Mouse (Mus musculus): Measurements from ENCODE around the gene Zic1. TPM values are rescaled to one million over a fixed set of nuclear protein-coding genes. Genes with fewer than 3 reads are reported as not detected.

The Zic1 gene
- polyA plus RNA-seq (2014; fragmentation: Nextera tagmentation; extraction: Ambion mirVana): 21.4 and 25.1 TPM in 2 replicates

GRCm38 (mm10) chr9:91365664-91366063, at the start of gene Zic1:
Zic1 (minus strand) TSS chr9:91365810.
- H3K27me3 ChIP-seq (ENCODE audit: control insufficient read depth, insufficient read depth, low read length): peaks cover 50% of the 10 kb centered on the region
- peak; percentile 91 for ATAC-seq (ENCODE audit: low FRiP score)
- H3K9me3 ChIP-seq (ENCODE audit: control insufficient read depth, low read length): no peaks in the 10 kb centered on the region
- WGBS: under 1% methylated on average over 31 of the region's 33 CpGs
- H3K4me2 ChIP-seq (replicated peaks): peak within 1 kb of the TSS; percentile 52
- peak within 1 kb of the TSS; percentile 51 for H3K4me3 ChIP-seq (replicated peaks; ENCODE audit: low read length)
- DNase-seq (ENCODE audit: low spot score): peak; percentile 78
- peak within 1 kb of the TSS; percentile 97 for H3K9ac ChIP-seq
- H3K27ac ChIP-seq: peak within 1 kb of the TSS; percentile 96
- H3K4me1 ChIP-seq (replicated peaks; ENCODE audit: control insufficient read depth, insufficient read depth, low read length): no peaks in the 10 kb centered on the region
- peaks cover 8% of the 10 kb centered on the region; the same call in 1 of the 2 replicates for H3K36me3 ChIP-seq (replicated peaks; ENCODE audit: control insufficient read depth, insufficient read depth)

DNA sequence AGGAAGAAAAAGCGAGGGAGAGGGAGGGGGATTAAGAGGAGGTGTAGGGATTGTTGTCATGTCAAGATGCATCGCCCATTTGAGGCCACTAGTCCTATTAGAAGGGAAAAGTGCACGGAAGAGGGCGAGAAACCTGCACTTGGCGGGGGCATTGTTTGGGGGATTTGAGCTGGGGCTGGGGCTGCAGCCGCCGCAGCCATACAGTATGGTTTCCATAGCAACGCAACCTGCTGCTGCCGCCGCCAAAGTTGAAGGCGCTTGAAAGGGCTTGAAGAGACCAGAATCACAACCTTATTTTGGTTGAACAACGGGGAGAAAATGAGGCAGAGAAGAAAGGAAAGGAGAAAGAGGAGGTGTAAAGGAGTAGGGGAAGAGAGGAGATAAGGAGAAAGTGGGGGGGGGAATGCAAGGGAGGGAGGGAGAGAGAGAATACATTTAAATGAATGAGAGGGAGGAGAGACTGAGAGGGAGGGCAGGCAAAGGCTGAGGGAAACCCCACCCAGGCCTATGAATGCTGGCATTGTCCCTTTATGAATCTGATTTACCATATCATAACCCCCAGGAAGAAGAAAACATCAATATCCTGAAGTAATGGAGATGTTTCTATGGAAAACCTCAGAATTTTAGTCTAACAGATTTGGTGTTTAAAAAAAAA, 48.5 kb upstream of the Zic1 start:
- Histone ChIP-seq H3K4me3 (replicated peaks; ENCODE audit: low read length) (no peak overlapping the region; the same call in 1 of the 2 replicates), H3K9me3 (ENCODE audit: control insufficient read depth, low read length) (no peaks in the 10 kb centered on the region), H3K4me2 (replicated peaks) (peak overlapping the region; percentile 42), H3K27me3 (ENCODE audit: control insufficient read depth, insufficient read depth, low read length) (peaks cover 92% of the 10 kb centered on the region), H3K36me3 (replicated peaks; ENCODE audit: control insufficient read depth, insufficient read depth) (no peaks in the 10 kb centered on the region), H3K4me1 (replicated peaks; ENCODE audit: control insufficient read depth, insufficient read depth, low read length) (peaks cover 7% of the 10 kb centered on the region; the same call in 1 of the 2 replicates), H3K9ac (0 out of 2 replicates have a peak overlapping the region, but pooled peaks have one; percentile 18), H3K27ac (peak overlapping the region; percentile 2)
- DNase-seq (ENCODE audit: low spot score) (peak; percentile 79), ATAC-seq (ENCODE audit: low FRiP score) (peak; percentile 78)
- under 1% methylated on average over 12 of the region's 12 CpGs for WGBS

- no peak overlapping the region for H3K9ac ChIP-seq
- peaks cover 7% of the 10 kb centered on the region; the same call in 1 of the 2 replicates for H3K4me1 ChIP-seq (replicated peaks; ENCODE audit: control insufficient read depth, insufficient read depth, low read length)
- peaks cover 85% of the 10 kb centered on the region for H3K27me3 ChIP-seq (ENCODE audit: control insufficient read depth, insufficient read depth, low read length)
- H3K4me2 ChIP-seq (replicated peaks): peak overlapping the region; percentile 29
- H3K4me3 ChIP-seq (replicated peaks; ENCODE audit: low read length): no peak overlapping the region
- DNase-seq (ENCODE audit: low spot score): no peak
- 0% methylated on average over 3 of the region's 3 CpGs for WGBS
- no peaks in the 10 kb centered on the region for H3K36me3 ChIP-seq (replicated peaks; ENCODE audit: control insufficient read depth, insufficient read depth)
- no peak for ATAC-seq (ENCODE audit: low FRiP score)
- H3K9me3 ChIP-seq (ENCODE audit: control insufficient read depth, low read length): no peaks in the 10 kb centered on the region
- H3K27ac ChIP-seq: 0 out of 2 replicates have a peak overlapping the region, but pooled peaks have one; percentile 4
These were observed 44.2 kb upstream of the Zic1 start for GRCm38 (mm10) chr9:91409771-91410170.

DNA sequence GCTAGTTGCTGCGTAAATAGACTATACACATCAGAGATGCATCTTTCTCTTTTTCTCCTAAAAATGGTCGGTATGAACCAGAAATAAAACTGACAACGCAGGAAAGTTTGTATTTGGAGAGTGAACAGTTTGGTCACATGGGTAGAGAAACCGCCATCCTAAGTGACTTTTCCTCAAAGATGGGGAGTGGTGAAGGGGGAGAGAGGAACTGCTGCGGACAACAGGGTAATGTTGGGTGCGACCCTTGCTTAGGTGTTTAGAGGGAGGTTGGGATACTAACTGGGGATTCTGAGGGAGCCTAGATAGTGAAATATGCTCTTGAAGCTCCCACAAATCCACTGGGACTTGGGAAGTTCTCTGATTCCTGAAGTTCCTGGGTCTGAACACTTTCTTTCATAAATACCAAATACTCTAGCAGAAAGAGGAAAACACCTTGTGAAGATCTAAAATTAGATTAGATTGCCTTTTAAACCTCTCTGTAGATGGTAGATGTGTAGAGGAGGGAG, 40.7 kb upstream of the Zic1 start:
- ATAC-seq (ENCODE audit: low FRiP score): no peak
- Histone ChIP-seq H3K4me1 (replicated peaks; ENCODE audit: control insufficient read depth, insufficient read depth, low read length) (no peaks in the 10 kb centered on the region), H3K27me3 (ENCODE audit: control insufficient read depth, insufficient read depth, low read length) (peaks cover 92% of the 10 kb centered on the region), H3K27ac (peak overlapping the region; percentile 82), H3K9me3 (ENCODE audit: control insufficient read depth, low read length) (no peaks in the 10 kb centered on the region), H3K4me3 (replicated peaks; ENCODE audit: low read length) (peak overlapping the region; percentile 24), H3K36me3 (replicated peaks; ENCODE audit: control insufficient read depth, insufficient read depth) (no peaks in the 10 kb centered on the region), H3K9ac (peak overlapping the region; percentile 46), H3K4me2 (replicated peaks) (peak overlapping the region; percentile 47)
- WGBS: 2% methylated on average over 6 of the region's 6 CpGs
- no peak for DNase-seq (ENCODE audit: low spot score)

DNA sequence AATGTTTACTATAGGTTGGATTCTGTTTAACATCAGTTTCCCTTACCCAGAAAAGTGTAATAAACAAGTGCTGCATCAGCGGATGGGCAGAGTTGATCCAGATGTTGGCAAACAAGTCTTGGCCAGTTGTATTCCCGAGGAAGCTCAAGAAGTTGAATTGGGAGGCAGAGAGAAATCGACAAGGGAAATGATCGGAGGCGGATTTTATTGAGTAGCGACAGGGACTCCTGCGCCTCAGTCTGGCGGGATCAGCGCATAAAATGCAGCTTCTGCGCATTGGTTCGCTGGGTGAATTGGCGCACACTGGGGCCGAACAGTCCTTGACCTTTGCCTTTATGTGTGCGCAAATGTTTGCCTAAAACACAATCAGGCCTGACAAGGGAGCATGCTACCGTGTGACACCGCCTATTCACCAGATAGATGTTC, 40.2 kb upstream of the Zic1 start:
- Histone ChIP-seq H3K36me3 (replicated peaks; ENCODE audit: control insufficient read depth, insufficient read depth) (no peaks in the 10 kb centered on the region), H3K27me3 (ENCODE audit: control insufficient read depth, insufficient read depth, low read length) (peaks cover 92% of the 10 kb centered on the region), H3K27ac (peak overlapping the region; percentile 82), H3K4me3 (replicated peaks; ENCODE audit: low read length) (peak overlapping the region; percentile 24), H3K4me2 (replicated peaks) (peak overlapping the region; percentile 47), H3K9me3 (ENCODE audit: control insufficient read depth, low read length) (no peaks in the 10 kb centered on the region), H3K9ac (peak overlapping the region; percentile 46), H3K4me1 (replicated peaks; ENCODE audit: control insufficient read depth, insufficient read depth, low read length) (no peaks in the 10 kb centered on the region)
- no peak for DNase-seq (ENCODE audit: low spot score)
- no peak for ATAC-seq (ENCODE audit: low FRiP score)
- WGBS: under 1% methylated on average over 16 of the region's 16 CpGs

DNA sequence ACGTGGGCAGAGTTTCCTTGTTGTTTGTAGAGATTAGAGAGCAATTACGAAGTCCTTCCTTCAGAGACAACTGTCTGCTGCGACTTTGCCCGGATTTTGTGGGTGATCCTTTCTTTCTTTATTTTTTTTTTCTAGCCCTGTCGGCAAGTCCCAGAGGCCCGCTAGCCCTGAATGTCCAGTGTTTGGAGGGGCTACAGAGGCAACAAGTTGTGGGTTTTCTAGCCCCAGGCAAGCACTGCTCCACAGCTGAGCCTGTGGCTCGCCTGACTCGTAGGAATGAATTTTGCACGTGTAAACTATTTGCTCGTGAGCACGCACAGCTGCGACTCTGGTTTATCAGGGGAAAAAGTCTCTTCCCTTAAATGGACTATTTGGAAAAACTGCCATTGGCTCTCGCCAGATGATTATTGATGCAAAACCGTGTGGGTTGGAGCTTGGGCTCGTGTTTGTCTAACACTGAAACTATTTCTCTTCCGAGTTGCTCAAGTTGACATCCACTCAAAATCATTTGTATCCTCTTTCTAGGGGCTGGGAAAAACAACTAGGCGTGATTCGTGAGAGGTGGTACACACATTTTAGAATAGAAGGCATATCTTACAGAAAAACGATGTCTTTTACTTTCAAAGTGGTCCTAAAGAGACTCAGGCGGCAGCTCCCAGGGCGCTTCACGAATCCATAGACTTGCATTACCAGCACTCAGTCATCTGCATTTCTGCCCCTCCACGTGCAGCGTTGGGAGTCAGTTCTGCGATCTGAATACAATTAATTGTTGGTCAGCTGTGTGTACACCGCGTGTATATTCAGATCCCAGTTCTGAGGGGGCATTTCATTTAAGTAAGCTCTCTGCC, 39.5 kb upstream of the Zic1 start:
- under 1% methylated on average over 27 of the region's 27 CpGs for WGBS
- Histone ChIP-seq H3K27me3 (ENCODE audit: control insufficient read depth, insufficient read depth, low read length) (peaks cover 92% of the 10 kb centered on the region), H3K27ac (peak overlapping the region; percentile 82), H3K4me2 (replicated peaks) (peak overlapping the region; percentile 47), H3K4me3 (replicated peaks; ENCODE audit: low read length) (peak overlapping the region; percentile 24), H3K4me1 (replicated peaks; ENCODE audit: control insufficient read depth, insufficient read depth, low read length) (no peaks in the 10 kb centered on the region), H3K9ac (peak overlapping the region; percentile 46), H3K9me3 (ENCODE audit: control insufficient read depth, low read length) (no peaks in the 10 kb centered on the region), H3K36me3 (replicated peaks; ENCODE audit: control insufficient read depth, insufficient read depth) (no peaks in the 10 kb centered on the region)
- DNase-seq (ENCODE audit: low spot score): no peak
- no peak for ATAC-seq (ENCODE audit: low FRiP score)

- Histone ChIP-seq H3K36me3 (replicated peaks; ENCODE audit: control insufficient read depth, insufficient read depth) (no peaks in the 10 kb centered on the region), H3K4me2 (replicated peaks) (peak overlapping the region; percentile 47), H3K27ac (peak overlapping the region; percentile 82), H3K4me1 (replicated peaks; ENCODE audit: control insufficient read depth, insufficient read depth, low read length) (no peaks in the 10 kb centered on the region), H3K9me3 (ENCODE audit: control insufficient read depth, low read length) (no peaks in the 10 kb centered on the region), H3K4me3 (replicated peaks; ENCODE audit: low read length) (0 out of 2 replicates have a peak overlapping the region, but pooled peaks have one; percentile 4), H3K9ac (peak overlapping the region; percentile 46), H3K27me3 (ENCODE audit: control insufficient read depth, insufficient read depth, low read length) (peaks cover 92% of the 10 kb centered on the region)
- DNase-seq (ENCODE audit: low spot score) (no peak), ATAC-seq (ENCODE audit: low FRiP score) (no peak)
- under 1% methylated on average over 13 of the region's 13 CpGs for WGBS
These were observed 38.6 kb upstream of the Zic1 start for GRCm38 (mm10) chr9:91404229-91404628.

GRCm38 (mm10) chr9:91401471-91401870, 35.9 kb upstream of the Zic1 start:
- Histone ChIP-seq H3K9ac (no peak overlapping the region), H3K4me1 (replicated peaks; ENCODE audit: control insufficient read depth, insufficient read depth, low read length) (no peaks in the 10 kb centered on the region), H3K27me3 (ENCODE audit: control insufficient read depth, insufficient read depth, low read length) (peaks cover 98% of the 10 kb centered on the region), H3K9me3 (ENCODE audit: control insufficient read depth, low read length) (no peaks in the 10 kb centered on the region), H3K4me2 (replicated peaks) (no peak overlapping the region), H3K36me3 (replicated peaks; ENCODE audit: control insufficient read depth, insufficient read depth) (no peaks in the 10 kb centered on the region), H3K4me3 (replicated peaks; ENCODE audit: low read length) (no peak overlapping the region), H3K27ac (no peak overlapping the region)
- DNase-seq (ENCODE audit: low spot score) (no peak), ATAC-seq (ENCODE audit: low FRiP score) (no peak)
- 4% methylated on average over 10 of the region's 10 CpGs for WGBS

Data from hindbrain, embryonic 14.5 days (tissue).